Mouse (Mus musculus) heart, adult 2 months (tissue): ENCODE measurements around the gene Gm49337.

Source experiments
- CTCF ChIP-seq: fragments of 200-600 bp; IDR thresholded peaks from 2 replicates; pipeline ENCODE4 v1.8.1; 2022; ENCODE audit warnings: antibody characterized with exemption, mild to moderate bottlenecking, moderate library complexity
- POLR2A ChIP-seq: fragments of 200-500 bp; IDR thresholded peaks from 2 replicates; pipeline ENCODE4 v1.6.1; 2011; ENCODE audit warnings: mild to moderate bottlenecking, low read depth, low read length, control low read depth; ENCODE audit not compliant: insufficient read depth

GRCm38 (mm10) chr4:116175711-116176542 lies 2.7 kb downstream of the Gm49337 start:
- no peak for TF ChIP-seq CTCF
- no peak for TF ChIP-seq POLR2A
